Mouse (Mus musculus) testis, adult 2 months (tissue): ENCODE data around the gene Cul7. TPM values are rescaled to one million over a fixed set of nuclear protein-coding genes. Genes with fewer than 3 reads are reported as not detected.

Experiments
- H3K27ac ChIP-seq: fragments of 200-500 bp; 2 replicates; pipeline ENCODE4 v1.5.1; 2012; ENCODE audit warnings: low read depth, low read length; ENCODE audit not compliant: control insufficient read depth, insufficient read depth
- H3K27me3 ChIP-seq: fragments of 200-500 bp; 2 replicates; pipeline ENCODE4 v1.6.1; 2012; ENCODE audit warnings: mild to moderate bottlenecking, low read length, moderate library complexity; ENCODE audit not compliant: control insufficient read depth, insufficient read depth
- H3K36me3 ChIP-seq: fragments of 200-500 bp; 2 replicates; pipeline ENCODE4 v1.6.1; 2012; ENCODE audit warnings: mild to moderate bottlenecking, low read length; ENCODE audit not compliant: control insufficient read depth, insufficient read depth
- H3K4me1 ChIP-seq: fragments of 200-500 bp; 2 replicates; pipeline ENCODE4 v1.6.1; 2012; ENCODE audit warnings: low read length; ENCODE audit not compliant: control insufficient read depth, insufficient read depth
- H3K4me3 ChIP-seq: fragments of 200-500 bp; 2 replicates; pipeline ENCODE4 v1.5.1; 2012; ENCODE audit warnings: low read depth, mild to moderate bottlenecking, low read length, moderate library complexity, mixed read lengths; ENCODE audit not compliant: control insufficient read depth
- CTCF ChIP-seq: fragments of 200-500 bp; IDR thresholded peaks from 2 replicates; pipeline ENCODE4 v1.5.1; 2012; ENCODE audit warnings: low read depth, mild to moderate bottlenecking, inconsistent platforms, low read length, moderate library complexity; ENCODE audit not compliant: control insufficient read depth, insufficient read depth, insufficient replicate concordance
- POLR2A ChIP-seq: fragments of 200-500 bp; IDR thresholded peaks from 2 replicates; pipeline ENCODE4 v1.6.1; 2012; ENCODE audit warnings: low read depth, mild to moderate bottlenecking, inconsistent platforms, low read length, moderate library complexity; ENCODE audit not compliant: control insufficient read depth
- polyA plus RNA-seq: library from polyadenylated mRNA; depleted of rRNA; stranded (reverse); fragments of >200 nt; gene quantifications from 2 replicates; pipeline ENCODE4 v1.2.3, GENCODE M21; 2012

Gene Cul7
- polyA plus RNA-seq, 1 experiment, result 6.7 TPM

- Histone ChIP-seq H3K27ac (no peak overlapping the region), H3K4me3 (no peak overlapping the region), H3K4me1 (no peaks in the 10 kb centered on the region), H3K27me3 (no peaks in the 10 kb centered on the region), H3K36me3 (no peaks in the 10 kb centered on the region)
- no peak for TF ChIP-seq POLR2A
- TF ChIP-seq CTCF, result no peak
Measured at GRCm38 (mm10) chr17:46611316-46611715, 38.8 kb upstream of the Cul7 start.

- no peak for TF ChIP-seq POLR2A
- no peak for TF ChIP-seq CTCF
- Histone ChIP-seq H3K4me3 (no peak overlapping the region), H3K4me1 (no peaks in the 10 kb centered on the region), H3K27me3 (no peaks in the 10 kb centered on the region), H3K36me3 (no peaks in the 10 kb centered on the region), H3K27ac (no peak overlapping the region)
Measured at GRCm38 (mm10) chr17:46612189-46612588, 37.9 kb upstream of the Cul7 start.

GRCm38 (mm10) chr17:46612820-46613219 lies 37.3 kb upstream of the Cul7 start:
- H3K4me3 ChIP-seq, result no peak overlapping the region
- TF ChIP-seq CTCF, result no peak
- H3K36me3 ChIP-seq, result no peaks in the 10 kb centered on the region
- H3K4me1 ChIP-seq, result no peaks in the 10 kb centered on the region
- no peak overlapping the region for H3K27ac ChIP-seq
- no peaks in the 10 kb centered on the region for H3K27me3 ChIP-seq

- Histone ChIP-seq H3K4me1 (no peaks in the 10 kb centered on the region), H3K36me3 (no peaks in the 10 kb centered on the region), H3K27ac (no peak overlapping the region), H3K27me3 (no peaks in the 10 kb centered on the region), H3K4me3 (no peak overlapping the region)
- no peak for TF ChIP-seq CTCF
- TF ChIP-seq POLR2A, result no peak
Measured at GRCm38 (mm10) chr17:46613229-46613628, 36.9 kb upstream of the Cul7 start.

GRCm38 (mm10) chr17:46617799-46618198 lies 32.3 kb upstream of the Cul7 start:
- no peaks in the 10 kb centered on the region for H3K4me1 ChIP-seq
- H3K36me3 ChIP-seq, result no peaks in the 10 kb centered on the region
- no peaks in the 10 kb centered on the region for H3K27me3 ChIP-seq
- no peak for TF ChIP-seq CTCF
- no peak for TF ChIP-seq POLR2A
- no peak overlapping the region for H3K4me3 ChIP-seq
- H3K27ac ChIP-seq, result no peak overlapping the region

- Histone ChIP-seq H3K36me3 (no peaks in the 10 kb centered on the region), H3K4me1 (no peaks in the 10 kb centered on the region), H3K4me3 (no peak overlapping the region), H3K27me3 (no peaks in the 10 kb centered on the region), H3K27ac (no peak overlapping the region)
- TF ChIP-seq CTCF (no peak), POLR2A (no peak)
Measured at GRCm38 (mm10) chr17:46618394-46618768, 31.8 kb upstream of the Cul7 start.

GRCm38 (mm10) chr17:46618769-46619682 lies 31.1 kb upstream of the Cul7 start:
- no peaks in the 10 kb centered on the region for H3K27me3 ChIP-seq
- no peak overlapping the region for H3K27ac ChIP-seq
- H3K4me3 ChIP-seq, result no peak overlapping the region
- H3K36me3 ChIP-seq, result no peaks in the 10 kb centered on the region
- no peaks in the 10 kb centered on the region for H3K4me1 ChIP-seq
- TF ChIP-seq CTCF (no peak), POLR2A (no peak)
